Mouse (Mus musculus): ENCODE results near the gene Sema4b.

- TF ChIP-seq CTCF (conservative IDR thresholded peaks at IDR 0.05; ENCODE audit: low read length) (no peak), POU5F1 (IDR thresholded peaks at IDR 0.05; ENCODE audit: borderline replicate concordance, low read length) (no peak), NANOG (IDR thresholded peaks at IDR 0.05; ENCODE audit: borderline replicate concordance, low read length) (no peak)
Measured at GRCm38 (mm10) chr7:80241661-80242060, 55.0 kb downstream of the Sema4b start.
